Mouse (Mus musculus) gastrocnemius, postnatal 4 days (tissue): ENCODE measurements at regions not wholly inside any gene's neighbourhood (a gene's known extent, or its start where the extent isn't known, plus 50 kb on each side); places are given as distances from the start of the nearest gene placed in this dataset.
A peak's percentile ranks its signal among the peaks of the same experiment; 100 is the strongest.

ENCODE experiments used
- DNase-seq, 2 experiments: peaks; one replicate each; pipeline ENCODE4 v3.0.0; 2021 to 2022; ENCODE audit warnings: low spot score in 2 of 2, mixed read lengths in 2 of 2

DNA sequence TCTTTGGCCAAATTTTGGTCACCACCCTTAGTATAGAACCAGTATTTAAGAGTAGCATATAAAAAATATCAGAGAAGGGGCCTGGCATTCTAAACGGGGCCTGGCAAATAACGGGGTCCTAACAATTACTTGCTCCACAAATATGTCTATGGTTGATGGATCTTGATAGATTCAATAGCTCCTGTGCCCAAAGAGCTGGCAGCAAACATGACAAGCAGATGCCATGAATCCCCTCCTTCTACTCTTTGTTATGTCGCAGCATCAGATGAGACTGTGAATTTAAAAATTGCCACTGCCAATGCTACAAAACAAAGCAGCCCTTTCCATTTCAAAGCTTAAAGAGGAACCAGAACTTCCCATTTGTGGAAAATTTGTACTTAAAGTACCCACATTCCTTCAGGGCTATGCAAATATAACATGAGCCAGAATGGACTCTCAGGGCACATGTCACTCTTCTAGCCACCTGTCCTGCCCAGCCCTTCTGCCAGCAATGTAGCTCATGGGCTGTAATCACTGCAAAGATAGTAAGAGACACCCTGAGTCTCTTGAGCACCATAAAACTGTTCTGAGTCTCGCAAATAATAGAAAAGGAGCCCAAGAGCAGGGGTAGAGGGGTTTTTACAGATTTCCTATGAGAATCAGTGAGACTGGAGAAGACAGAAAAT is 342.4 kb upstream of the Kirrel3 start:
- no peak for DNase-seq

DNA sequence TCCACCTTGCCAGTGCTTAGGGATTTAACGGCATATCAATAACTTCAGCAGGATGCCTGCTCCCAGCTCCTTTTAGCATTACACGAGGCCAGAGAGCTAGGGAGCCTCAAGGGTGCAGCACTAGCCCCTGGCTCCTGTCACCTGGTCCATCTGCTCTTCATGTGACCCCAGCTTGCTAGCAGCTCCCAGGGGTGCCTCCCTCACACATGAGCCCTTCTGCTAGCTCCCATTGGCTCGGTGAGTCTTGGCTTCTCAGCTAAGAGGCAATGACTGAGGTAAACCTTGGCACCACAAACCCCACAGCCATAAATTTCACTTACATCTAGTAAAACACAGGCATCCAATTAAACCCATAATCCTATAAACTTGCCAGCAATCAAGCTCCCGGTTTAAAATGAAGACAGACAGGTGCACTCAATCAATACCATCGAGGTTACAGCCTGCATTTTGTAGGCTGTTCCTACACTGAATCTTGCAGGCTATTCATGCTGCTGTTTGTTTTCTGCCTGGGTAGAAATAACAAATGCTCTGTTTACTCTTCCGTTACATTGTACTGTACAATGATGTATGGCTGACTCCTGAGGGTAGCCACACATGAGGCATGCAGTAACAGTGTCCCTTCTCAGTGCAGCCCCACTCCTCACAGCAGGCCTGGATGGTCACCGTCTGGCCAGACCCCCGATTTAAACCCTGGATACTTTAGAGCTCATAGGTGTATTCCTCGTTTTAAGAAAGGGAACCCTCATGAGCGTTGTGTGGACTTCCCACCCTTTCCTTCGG is 330.3 kb upstream of the Kirrel3 start:
- no peak for DNase-seq

DNA sequence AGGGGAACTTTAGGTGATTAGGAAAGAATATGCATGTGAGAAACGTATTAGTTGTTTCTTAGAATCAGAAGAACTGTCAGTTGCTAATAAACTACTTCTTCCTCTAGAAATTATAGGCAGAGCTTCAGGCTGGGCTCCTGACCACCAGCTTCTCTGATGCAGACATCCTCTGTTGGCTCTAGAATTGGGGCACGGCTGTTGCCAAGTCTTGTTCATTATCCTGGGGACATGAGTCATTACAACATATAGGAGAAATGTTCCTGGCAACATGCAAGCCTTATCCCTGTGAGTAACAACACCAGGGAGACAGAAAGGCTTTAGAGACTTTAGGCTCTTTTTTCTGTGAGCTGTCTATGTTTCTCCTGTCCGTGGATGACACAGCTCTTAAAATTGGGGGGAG is 329.1 kb upstream of the Kirrel3 start:
- no peak for DNase-seq

DNA sequence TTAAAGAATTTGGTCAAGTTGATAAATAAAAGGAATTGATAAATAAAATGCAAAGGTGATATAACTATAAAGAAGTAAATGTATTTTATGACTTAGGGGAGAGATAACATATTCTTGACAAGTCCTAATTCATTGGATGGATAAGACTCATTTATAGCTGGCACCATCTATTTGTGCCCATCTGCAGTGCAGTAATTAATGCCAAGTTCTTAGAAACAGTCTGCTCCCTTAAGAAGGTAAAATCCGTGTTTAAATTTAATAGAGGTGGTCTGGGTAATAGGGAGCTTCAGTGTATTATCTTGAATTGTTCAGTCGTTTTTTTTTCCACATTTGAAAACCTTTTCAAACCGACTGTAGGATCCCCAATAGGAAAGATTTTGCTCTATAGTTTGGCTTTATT is 324.6 kb upstream of the Kirrel3 start:
- no peak for DNase-seq

DNA sequence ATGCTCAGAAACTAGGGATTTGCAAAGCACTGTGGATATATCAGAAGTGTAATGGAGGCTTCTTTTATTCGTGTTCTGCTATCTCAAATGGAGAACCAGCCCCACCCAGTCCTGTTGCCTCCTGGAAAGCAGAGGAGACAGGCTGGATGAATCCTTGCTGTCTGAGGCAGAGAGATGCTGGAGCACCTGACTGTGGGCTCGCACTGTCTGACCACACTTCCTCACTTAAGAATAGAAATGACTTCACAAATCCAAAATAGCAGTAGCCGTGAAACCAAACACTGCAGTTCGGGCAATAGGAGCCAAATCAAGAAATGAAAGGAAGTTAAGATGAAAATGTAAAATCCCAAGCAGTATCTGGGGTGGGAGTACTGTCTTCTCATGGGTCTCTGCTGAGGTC is 299.4 kb upstream of the Kirrel3 start:
- DNase-seq = no peak

DNA sequence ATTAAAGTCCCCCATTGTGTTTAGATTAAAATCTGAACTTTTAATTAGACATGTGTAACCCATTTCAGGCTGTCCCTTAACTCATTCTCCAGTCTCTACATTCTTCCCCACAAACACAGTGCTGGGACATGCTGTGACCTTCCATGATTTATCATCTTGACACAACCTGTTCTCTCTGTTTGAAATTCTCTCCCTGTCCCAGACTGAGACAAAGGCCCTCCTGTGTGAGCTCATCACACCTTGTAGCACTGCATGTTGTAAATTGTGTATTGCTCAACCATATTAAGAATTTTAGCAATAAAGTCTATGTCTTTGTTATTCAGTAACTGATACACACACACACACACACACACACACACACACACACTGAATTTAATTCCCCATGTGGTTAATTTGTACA is 293.2 kb upstream of the Kirrel3 start:
- no peak for DNase-seq

DNA sequence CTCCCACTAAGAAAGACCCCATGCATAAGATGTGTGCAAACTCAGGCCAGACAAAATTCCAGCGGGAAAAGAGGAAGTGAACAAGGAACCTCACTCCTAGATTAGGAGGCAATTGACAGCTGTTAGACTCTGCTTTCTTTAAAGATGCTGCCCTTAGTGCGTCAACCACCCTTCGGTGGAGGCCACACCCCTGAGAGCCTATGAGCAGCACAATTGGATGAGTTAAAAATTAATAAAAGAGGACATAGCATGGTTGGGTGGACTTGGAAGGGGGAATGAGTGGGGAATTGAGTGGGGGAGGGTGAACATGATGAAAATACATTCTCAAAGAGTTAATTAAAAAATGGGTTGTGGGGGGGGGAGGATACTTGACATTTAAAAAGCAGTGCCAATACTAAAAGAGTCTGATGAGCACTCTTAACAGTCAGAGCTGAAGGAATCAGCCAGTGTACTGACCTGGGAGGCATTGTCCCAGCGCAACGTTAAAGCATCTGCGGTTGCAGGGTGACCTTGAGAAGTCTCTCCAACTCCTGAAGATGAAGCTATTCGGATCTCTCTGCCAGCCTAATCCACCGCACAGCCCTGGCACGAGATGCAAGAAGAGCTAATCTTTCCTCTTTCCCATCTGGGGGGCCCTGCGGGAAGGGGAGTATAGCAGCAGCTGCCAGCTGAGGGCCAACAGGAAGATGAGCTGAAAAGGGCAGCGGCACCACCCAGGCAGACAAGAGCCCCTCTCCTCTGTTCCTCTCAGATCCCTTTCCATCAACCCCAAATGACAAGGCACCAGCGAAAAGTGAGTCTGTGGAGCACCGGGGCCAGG is 283.4 kb upstream of the Kirrel3 start:
- no peak for DNase-seq

DNA sequence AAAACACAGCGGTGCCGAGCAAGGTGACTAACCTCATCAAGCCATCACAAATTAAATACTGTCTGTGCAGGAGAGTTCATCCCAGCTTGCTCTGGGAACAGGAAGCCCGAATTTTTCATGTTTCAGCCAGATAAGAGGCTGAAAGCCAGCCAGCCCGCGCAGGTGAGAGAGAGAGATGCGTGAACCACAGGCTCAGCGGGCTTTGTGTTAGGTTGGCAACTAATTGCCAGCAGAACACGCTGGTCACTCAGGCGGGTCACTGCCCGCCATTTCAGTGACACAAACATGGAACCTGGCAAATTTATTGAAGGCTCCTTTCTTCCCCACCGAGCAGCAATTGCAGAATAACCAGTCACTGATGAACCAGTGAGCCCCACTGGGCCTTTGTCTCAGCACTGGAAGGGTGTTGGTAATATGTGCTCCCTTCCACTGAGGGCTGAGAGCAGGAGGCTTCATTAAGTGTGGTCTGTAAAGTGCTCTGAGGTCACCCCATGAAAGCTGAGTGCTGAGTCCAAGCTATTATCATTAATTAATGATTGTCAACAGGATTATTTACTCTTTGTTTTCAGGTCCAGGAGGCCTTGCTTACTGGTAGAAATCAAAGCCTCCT is 282.6 kb upstream of the Kirrel3 start:
- no peak for DNase-seq

DNA sequence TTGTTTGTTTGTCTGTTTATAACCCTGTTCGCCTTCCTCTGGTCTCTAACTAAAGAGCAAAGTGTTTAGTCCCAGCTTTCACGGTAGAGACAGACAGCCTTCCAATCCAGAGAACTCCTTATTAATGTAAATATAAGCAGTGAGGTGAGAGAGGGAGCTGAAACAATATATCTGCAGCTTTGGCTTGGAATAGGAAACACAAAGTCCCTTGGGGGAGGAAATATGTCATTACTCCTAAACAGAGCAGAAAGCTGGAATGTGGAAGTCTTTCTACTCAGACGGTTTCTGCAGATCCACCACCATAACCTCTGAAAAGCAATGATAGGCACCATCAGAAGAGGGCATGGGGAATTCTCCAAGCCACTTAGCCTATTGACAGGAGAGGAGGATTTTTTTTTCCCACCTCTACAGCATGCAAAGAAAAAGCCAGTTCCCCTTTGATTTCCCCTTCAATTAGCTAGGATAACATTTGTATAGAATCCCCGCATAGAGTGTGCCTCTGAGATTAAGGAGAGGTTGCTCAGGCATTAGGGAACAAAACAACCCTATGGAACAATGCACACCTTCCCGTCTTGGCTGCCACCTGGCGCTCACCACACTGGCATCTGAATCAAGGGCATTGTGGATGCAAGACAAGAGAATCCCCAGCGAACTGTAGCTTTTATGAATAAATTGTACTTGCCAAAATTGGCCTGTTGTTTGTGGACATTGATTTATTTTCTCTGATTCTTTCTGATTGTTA is 281.9 kb upstream of the Kirrel3 start:
- no peak for DNase-seq

DNA sequence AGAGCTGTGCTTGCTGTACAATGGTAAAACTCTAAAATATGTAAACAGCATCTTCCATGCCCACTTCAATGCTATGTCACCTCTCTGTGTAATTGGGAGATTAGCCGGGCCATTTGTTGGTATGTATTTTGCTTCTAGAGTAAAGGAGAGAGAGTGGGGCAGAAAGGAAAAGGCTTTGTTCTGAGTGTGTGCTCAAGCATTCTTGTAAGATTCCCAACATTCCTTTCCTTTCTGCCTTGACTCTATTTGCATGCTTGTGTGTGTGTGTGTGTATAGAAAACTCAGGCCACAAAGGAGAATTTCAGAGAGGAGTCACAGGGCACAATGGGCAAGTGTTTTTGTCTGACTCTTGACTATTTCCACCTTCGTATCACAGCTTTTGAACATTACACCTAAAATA is 281.2 kb upstream of the Kirrel3 start:
- no peak for DNase-seq

DNA sequence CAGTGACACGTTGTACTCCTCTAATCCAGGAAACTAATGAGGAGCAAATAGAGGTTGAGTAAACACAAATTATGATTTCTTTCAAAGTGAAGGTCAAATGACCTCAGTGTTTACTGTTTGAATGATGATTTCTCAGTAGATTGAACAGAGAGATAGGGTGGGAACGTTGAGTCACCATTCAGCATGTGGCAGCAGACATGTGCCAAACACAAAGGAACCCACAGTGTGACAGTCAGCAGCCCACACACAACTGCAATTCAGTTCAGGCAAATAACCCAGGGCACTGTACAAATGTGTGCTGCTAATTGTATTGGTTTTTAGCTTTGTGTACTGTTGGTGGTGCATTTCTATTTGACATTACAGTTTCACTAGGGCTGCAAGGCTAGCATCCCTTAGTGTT is 254.1 kb upstream of the Kirrel3 start:
- no peak for DNase-seq

DNA sequence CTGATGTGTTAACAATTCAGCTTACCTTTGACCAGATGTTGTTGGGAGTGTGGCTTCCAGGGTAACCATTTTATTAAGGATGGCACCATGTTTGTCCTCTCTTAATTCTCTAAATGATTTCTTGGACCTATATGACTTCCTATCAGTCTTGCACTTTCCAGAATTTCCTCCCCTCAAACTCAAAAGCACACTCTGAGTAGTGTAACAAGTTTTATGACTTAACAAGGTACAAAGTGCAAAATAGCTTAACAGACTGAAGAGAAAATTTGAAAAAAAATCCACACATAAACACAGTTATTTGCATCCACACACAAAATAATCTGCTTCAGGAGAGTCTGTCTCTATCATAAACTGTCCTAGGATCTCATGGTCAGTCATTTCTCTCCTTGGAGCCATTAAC is 251.0 kb upstream of the Kirrel3 start:
- DNase-seq = no peak

DNA sequence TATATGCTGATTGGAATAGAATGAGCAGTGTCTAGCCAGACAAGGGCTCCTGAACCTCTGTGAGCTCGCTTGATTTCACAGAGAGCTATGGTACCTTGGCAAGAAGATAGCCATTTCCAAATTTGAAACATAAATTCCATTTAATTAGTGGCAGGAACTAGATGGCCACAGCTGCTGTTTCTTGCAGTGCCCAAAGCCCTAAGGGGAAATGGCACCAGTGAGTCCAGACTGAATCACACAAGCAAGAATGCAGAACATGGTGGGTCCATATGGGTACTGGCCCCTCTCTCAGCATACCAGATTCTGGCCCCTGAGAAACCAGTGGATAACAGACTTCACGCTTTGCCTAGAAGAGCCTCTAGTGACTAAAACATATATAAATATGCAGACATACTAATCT is 246.2 kb upstream of the Kirrel3 start:
- no peak for DNase-seq

DNA sequence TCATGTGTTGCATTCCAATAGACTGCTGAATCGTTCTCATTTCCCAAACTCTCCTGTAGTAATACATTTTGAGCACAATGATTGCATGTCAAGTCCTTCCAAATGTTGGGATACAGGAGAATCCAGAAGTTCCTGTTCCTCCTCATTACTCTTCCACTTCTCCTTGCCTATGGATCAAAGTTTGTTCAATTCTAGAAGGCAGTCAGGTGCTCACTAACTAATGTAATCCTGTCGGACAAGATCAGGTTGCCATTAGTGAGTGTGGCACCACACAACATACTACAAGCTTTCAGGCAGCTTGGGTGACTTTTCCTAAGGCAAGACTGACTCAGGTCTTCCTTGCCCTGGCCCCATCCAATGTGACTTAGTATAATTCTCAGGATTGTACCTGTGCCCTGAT is 242.0 kb upstream of the Kirrel3 start:
- DNase-seq = no peak

DNA sequence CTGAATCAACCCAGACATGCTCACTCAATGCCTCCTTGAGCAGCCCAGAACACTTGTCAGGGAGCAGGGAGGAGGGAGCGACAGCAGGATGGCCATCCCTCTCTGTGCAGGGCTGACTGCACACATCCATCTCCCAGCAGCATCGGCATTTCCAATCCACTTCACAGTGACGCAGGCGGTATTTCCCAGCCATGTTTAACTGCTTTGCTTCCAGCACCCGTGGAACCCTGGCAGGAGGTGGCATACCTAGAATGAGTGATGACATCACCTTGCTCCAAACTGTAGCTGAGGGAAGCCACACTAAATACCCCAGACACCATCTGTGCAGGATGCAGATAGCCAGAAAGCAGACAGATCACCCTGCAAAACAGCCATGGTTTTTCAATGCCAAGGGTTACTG is 241.1 kb upstream of the Kirrel3 start:
- DNase-seq = no peak

DNA sequence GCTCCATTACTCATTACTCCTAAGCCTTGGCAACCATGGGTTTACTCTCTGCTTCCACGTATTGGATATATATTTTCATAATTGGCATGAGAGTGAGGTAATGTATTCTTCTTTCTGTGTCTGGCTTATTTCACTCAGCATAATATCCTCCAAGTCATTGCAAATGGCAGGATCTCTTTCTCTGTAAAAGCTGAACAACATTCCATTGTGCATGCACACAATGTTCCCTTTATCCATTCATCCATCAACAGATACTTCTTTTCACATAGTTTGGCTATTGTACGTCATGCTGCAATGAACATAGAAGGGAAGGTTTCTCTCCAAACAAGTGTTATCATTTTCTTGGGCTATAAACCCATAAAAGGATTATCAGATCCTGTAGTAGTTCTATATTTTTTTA is 232.9 kb upstream of the Kirrel3 start:
- no peak for DNase-seq

DNA sequence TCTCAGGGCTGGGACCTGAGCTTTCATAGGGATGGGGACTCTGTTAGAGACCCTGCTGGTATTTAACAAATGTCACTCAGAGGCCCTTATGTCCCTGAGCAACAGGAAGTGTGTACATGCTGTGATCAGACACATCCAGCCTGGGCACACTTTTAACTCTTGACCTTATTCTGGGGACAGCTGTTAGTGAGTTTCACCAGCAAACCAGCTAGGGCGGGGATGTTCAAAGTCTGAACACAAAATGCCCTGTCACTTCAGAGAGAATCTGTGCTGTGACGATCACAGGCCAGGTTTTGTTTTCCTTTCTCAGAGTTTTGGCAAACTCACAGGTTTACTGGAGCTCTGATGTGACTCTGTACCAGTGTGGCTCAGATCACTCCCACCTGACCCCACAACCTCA is 227.2 kb upstream of the Kirrel3 start:
- no peak for DNase-seq

DNA sequence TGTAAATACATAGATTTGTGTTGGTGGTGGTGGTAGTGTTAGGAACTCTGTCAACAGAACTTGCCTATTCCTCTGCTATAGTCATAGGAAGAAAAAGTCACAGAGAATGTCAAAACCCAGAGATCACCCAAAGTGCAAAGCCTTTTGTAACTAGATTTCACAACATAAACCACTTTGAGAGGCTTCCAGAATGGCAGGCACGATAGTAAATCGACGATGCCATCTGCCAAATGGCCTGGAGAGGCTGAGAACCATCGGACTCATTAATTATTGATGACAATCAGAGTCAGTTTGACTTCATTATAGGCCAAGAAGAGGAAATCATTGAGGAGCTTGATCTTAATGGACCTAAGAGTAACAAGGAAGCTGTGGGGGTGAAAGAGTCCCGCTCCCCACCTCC is 207.6 kb upstream of the Kirrel3 start:
- DNase-seq = no peak

DNA sequence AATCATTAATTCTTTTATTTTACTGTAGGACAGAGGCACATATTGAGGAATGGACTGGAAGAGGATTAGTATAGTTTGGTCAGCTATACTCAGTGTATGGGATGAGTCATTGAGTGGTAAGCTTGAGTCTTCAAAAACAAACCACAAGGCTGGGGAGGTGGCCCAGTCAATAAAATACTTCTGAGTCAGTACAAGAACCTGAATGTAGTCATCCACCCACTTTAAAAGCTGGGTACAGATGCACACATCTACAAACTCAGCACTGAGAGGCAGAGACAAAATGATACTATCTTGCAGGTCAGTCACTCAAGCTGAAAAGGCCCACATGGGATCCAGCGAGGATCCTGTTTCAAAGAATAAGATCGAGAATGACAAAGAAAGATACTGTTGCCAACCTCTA is 206.3 kb upstream of the Kirrel3 start:
- DNase-seq = no peak

DNA sequence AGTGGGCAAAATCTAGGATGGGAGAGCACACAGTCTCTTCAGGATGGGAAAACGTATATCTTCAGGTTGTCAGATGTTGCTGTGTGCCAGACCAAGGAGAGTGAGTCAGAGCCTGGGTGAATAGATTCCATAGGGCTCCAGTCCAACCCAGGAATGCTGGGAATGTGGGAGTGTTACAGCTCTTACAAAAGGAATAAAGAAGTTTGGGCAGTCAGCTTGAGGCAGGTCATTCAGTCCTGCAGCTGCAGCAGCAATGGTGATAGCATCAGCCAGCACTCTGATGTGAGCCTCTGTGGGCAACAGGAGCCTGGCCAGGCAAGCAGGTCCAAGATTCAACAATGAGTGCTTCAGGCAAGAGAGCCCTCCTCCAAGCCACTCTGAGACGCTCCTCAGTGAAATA is 205.8 kb upstream of the Kirrel3 start:
- peak in 1 of 2 experiments; percentile 8 for DNase-seq
